Mouse (Mus musculus) thymus, adult 2 months (tissue): ENCODE measurements around the gene Lin28b. TPM values are rescaled to one million over a fixed set of nuclear protein-coding genes. Genes with fewer than 3 reads are reported as not detected.

Experiments used
- DNase-seq: peaks from one replicate; pipeline ENCODE4 v3.0.0; 2021
- H3K27ac ChIP-seq: fragments of 200-500 bp; 2 replicates; pipeline ENCODE4 v1.5.1; 2012; ENCODE audit warnings: low read length, control low read depth; ENCODE audit not compliant: control insufficient read depth, insufficient read depth
- H3K27me3 ChIP-seq: fragments of 200-500 bp; 2 replicates; pipeline ENCODE4 v1.6.1; 2012; ENCODE audit warnings: mild to moderate bottlenecking, low read length, moderate library complexity, mixed read lengths; ENCODE audit not compliant: control insufficient read depth, insufficient read depth
- H3K36me3 ChIP-seq: fragments of 200-500 bp; 2 replicates; pipeline ENCODE4 v1.6.1; 2012; ENCODE audit warnings: mild to moderate bottlenecking, low read length, moderate library complexity; ENCODE audit not compliant: control insufficient read depth, insufficient read depth
- H3K4me1 ChIP-seq: fragments of 200-500 bp; replicated peaks from 2 replicates; pipeline ENCODE4 v1.6.1; 2012; ENCODE audit warnings: low read length; ENCODE audit not compliant: control insufficient read depth, insufficient read depth
- H3K4me3 ChIP-seq: fragments of 200-500 bp; 2 replicates; pipeline ENCODE4 v1.5.1; 2012; ENCODE audit warnings: mild to moderate bottlenecking, low read length, control low read depth, moderate library complexity; ENCODE audit not compliant: control insufficient read depth, insufficient read depth
- CTCF ChIP-seq: fragments of 200-500 bp; IDR thresholded peaks from 2 replicates; pipeline ENCODE4 v1.5.1; 2012; ENCODE audit warnings: mild to moderate bottlenecking, control low read depth, low read length, moderate library complexity, borderline replicate concordance; ENCODE audit not compliant: control insufficient read depth, poor library complexity, insufficient read depth; ENCODE audit errors: extremely low read depth
- POLR2A ChIP-seq: fragments of 200-500 bp; IDR thresholded peaks from 2 replicates; pipeline ENCODE4 v1.6.1; 2012; ENCODE audit warnings: mild to moderate bottlenecking, low read length, control low read depth, moderate library complexity; ENCODE audit not compliant: control insufficient read depth, poor library complexity, insufficient read depth; ENCODE audit errors: extremely low read depth
- WGBS: fragments of 180-500 bp; shearing (Covaris S2); methylation state at CpG from one replicate; pipeline ENCODE4 v1.1.7; 2018; 5-methylcytosine and 5-hydroxymethylcytosine counted together
- polyA plus RNA-seq: library from polyadenylated mRNA; depleted of rRNA; stranded (reverse); fragments of >200 nt; gene quantifications from 2 replicates; pipeline ENCODE4 v1.2.3, GENCODE M21; 2012

Gene Lin28b
- polyA plus RNA-seq, 1 experiment = 0.03 TPM

DNA sequence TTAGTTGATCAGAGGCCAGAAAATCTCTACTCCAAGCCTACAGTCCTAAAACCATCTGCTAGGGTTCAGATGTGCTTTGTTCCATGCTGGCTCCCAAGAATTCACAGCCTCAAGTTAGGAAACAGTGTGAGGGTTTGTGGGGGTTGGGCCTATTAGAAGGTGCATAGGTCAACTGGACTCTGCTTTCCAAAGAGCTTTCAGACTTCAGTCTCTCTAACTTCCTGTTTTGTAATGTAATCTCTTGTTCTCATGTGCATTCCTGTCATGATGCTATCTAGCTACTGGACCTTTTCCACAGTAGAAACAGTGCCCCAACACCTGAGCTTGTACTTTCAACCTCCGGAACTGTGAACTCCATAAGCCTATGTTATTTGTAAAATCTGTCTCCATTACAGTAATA is 63.8 kb downstream of the Lin28b start:
- Histone ChIP-seq H3K27me3 (no peaks in the 10 kb centered on the region), H3K36me3 (no peaks in the 10 kb centered on the region), H3K4me3 (no peak overlapping the region), H3K4me1 (no peaks in the 10 kb centered on the region), H3K27ac (no peak overlapping the region)
- DNase-seq = no peak
- no peak for TF ChIP-seq CTCF
- no peak for TF ChIP-seq POLR2A
- WGBS = 73% methylated on average over 1 of the region's 1 CpGs

DNA sequence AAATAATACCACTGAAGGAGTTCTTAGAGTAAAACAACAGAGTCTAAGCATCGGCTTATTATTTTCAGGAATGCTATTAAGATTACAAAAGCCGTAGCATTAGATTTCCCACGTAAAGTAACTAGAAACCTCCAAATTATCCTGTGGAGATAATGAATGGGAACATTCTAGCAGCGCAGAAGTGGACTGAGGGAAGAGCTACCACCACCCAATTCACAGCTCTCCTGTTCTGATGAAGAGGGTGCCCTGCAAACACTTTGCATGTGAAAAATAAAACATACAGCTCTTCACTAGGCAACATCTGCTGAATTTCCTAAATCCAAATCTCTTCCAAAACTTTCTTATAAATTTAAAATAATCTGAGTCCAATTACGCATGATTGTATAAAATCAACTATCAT is 74.1 kb downstream of the Lin28b start:
- Histone ChIP-seq H3K27ac (no peak overlapping the region), H3K4me3 (no peak overlapping the region), H3K27me3 (no peaks in the 10 kb centered on the region), H3K4me1 (no peaks in the 10 kb centered on the region), H3K36me3 (no peaks in the 10 kb centered on the region)
- TF ChIP-seq POLR2A = no peak
- no peak for TF ChIP-seq CTCF
- DNase-seq = no peak
- 89% methylated on average over 5 of the region's 5 CpGs for WGBS

DNA sequence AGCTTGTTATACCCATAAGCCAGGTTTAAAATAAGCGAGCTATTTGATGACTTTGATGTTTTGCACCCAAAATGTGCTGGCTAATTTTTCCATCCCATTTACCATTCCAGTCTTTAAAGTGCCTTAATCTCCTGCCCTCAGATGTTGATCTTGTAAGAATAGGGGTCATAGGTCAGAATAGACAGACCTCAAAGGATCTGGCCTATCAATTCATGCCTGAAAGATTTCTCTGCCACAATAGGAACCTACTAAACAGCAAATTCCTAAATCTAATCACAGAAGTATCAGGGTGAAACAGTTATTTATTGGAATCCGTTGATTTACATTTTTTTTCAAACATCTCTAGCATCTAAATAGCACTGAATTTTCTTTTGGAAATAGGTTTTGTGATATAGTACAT is 74.5 kb downstream of the Lin28b start:
- H3K27ac ChIP-seq = no peak overlapping the region
- WGBS = 98% methylated on average over 2 of the region's 2 CpGs

DNA sequence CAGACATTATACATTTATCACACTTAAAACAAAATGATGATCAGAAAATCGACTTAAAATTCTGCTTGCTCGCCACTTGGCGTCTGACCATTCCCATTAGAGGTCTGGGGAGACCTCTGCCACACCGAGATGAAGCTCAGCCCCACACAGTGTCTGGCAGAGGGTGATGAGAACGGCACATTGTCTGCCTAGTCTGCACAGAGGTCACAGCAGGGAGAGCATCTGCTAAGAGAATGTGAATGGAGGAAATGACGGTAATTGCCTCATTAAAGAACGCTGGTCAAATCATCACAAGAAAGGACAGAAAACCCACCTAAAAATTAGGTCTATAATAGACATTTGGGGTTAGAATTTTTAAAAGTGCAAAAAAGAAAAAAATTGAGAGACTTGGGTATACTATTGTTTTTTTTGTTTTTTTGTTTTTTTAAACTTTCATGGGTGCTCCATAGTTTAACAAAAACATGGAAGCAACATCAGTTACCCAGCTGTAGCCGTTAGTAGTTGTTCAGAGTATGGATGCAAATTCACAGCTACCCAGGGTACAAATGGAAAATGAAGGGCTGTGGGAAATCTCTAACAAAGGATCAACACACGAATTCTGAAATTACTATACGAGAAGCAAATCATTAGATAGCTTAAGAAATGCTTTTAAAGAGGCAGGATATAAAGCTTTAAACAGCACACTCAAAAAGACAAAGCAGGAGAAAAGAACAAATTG is 75.4 kb downstream of the Lin28b start:
- Histone ChIP-seq H3K4me3 (no peak overlapping the region), H3K4me1 (no peaks in the 10 kb centered on the region), H3K27me3 (no peaks in the 10 kb centered on the region), H3K36me3 (no peaks in the 10 kb centered on the region), H3K27ac (no peak overlapping the region)
- no peak for DNase-seq
- WGBS = 89% methylated on average over 10 of the region's 10 CpGs
- no peak for TF ChIP-seq CTCF

More for the DNA sequence above, 74.5 kb downstream of the Lin28b start:
- no peak overlapping the region for H3K4me3 ChIP-seq
- no peaks in the 10 kb centered on the region for H3K4me1 ChIP-seq
- no peaks in the 10 kb centered on the region for H3K36me3 ChIP-seq
- no peaks in the 10 kb centered on the region for H3K27me3 ChIP-seq
- DNase-seq = no peak
- TF ChIP-seq CTCF = no peak
- no peak for TF ChIP-seq POLR2A

DNA sequence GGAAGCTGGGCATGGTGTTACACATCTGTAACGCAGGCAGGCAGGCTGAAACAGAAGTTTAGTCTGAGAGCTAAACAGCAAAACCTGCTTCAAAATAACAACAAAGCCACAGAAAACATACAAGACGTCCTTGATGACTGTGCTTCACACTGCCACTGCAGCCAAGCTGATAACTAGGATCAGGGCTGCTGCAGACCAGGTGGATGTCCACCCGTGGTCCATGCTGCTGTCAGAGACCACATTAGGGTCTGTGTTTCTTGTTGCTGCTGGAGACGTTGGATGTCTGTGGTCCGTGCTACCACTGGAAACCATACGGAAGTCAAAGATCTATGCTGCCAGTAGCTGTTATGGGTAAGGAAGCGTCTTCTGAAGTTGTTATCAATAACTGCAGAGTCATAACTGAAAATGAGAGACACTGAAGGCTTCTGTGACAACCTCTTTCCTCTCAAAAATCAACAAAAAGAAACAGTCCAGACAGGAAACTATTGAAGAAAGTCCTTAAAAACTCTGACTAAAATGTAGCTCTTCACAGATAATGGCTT is 86.4 kb downstream of the Lin28b start:
- WGBS = 91% methylated on average over 7 of the region's 7 CpGs
- no peak overlapping the region for H3K27ac ChIP-seq
- H3K4me3 ChIP-seq = no peak overlapping the region
- TF ChIP-seq CTCF = no peak
- no peak for TF ChIP-seq POLR2A
- H3K36me3 ChIP-seq = no peaks in the 10 kb centered on the region
- no peaks in the 10 kb centered on the region for H3K4me1 ChIP-seq
- no peak for DNase-seq
- no peaks in the 10 kb centered on the region for H3K27me3 ChIP-seq

DNA sequence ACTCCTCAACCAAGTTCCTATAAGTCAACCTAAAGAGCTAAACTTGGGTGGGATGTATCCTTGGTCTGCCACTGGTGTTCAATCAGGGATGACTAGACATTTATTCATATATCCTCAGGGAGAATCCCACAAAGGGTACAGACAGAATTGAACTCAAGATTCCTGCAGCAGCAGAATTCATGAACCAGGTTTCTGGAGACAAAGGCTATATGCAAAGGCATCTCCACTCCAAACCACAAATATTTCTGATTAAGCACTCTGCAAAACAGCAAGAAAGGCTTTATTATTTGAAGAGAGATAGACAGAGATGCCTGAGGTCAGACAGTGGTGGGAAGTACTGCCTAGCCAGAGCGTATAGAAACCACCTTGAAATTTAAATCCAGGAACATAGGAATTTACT is 88.0 kb downstream of the Lin28b start:
- no peak overlapping the region for H3K4me3 ChIP-seq
- H3K27ac ChIP-seq = no peak overlapping the region
- no peak for TF ChIP-seq POLR2A
- no peak for TF ChIP-seq CTCF
- no peaks in the 10 kb centered on the region for H3K4me1 ChIP-seq
- no peaks in the 10 kb centered on the region for H3K36me3 ChIP-seq
- H3K27me3 ChIP-seq = no peaks in the 10 kb centered on the region
- DNase-seq = no peak
- WGBS = 91% methylated on average over 1 of the region's 1 CpGs

DNA sequence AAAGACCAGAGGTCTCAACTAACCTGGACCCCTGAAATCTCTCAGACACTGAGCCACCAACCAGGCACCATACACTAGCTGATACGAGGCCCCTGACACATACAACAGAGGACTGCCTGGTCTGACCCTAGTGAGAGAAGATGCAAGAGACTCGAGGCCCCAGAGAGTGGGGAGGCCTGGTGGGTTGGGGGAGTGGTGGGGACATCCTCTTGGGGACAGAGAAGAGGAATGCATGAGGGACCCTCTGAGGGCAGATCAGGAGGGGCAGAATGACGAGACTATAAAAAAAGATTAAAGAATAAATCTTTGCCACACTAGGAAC is 103.6 kb downstream of the Lin28b start:
- Histone ChIP-seq H3K27ac (no peak overlapping the region), H3K27me3 (no peaks in the 10 kb centered on the region), H3K36me3 (no peaks in the 10 kb centered on the region), H3K4me1 (no peaks in the 10 kb centered on the region), H3K4me3 (no peak overlapping the region)
- no peak for DNase-seq
- WGBS = 84% methylated on average over 3 of the region's 3 CpGs
- TF ChIP-seq CTCF (no peak), POLR2A (no peak)
